Mouse (Mus musculus): ENCODE measurements at regions not wholly inside any gene's neighbourhood (a gene's known extent, or its start where the extent isn't known, plus 50 kb on each side); places are given as distances from the start of the nearest gene placed in this dataset.

DNA sequence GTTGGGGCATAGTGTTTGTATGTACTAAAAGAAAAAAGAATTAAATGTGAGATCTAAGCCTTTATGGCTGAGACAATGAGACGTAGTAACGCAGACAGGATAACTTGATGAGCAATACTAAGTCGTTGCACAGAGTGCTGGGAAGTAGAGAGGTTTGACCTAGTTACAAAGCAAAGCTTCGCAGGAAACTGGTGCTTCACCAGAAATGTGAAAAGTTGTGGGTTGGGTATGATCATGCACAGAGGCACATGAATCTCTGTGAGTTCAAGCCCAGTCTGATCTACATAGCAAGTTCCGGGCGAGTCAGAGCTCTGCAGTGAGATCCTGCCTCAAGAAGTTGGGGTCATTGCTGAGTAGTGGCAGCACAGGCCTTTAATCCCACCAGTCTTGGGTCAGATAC lies 65.3 kb upstream of the Jmy start:
- no peaks in the 10 kb centered on the region for H3K9me3 ChIP-seq
- no peaks in the 10 kb centered on the region for H3K27me3 ChIP-seq (ENCODE audit: insufficient read depth, poor library complexity, severe bottlenecking)
- no peak overlapping the region for H3K27ac ChIP-seq
- no peak overlapping the region for H3K4me3 ChIP-seq
- DNase-seq (ENCODE audit: low spot score), result peak; percentile 53
- no peaks in the 10 kb centered on the region for H3K4me1 ChIP-seq
- no peaks in the 10 kb centered on the region for H3K36me3 ChIP-seq
- 87% methylated on average over 6 of the region's 6 CpGs for WGBS

DNA sequence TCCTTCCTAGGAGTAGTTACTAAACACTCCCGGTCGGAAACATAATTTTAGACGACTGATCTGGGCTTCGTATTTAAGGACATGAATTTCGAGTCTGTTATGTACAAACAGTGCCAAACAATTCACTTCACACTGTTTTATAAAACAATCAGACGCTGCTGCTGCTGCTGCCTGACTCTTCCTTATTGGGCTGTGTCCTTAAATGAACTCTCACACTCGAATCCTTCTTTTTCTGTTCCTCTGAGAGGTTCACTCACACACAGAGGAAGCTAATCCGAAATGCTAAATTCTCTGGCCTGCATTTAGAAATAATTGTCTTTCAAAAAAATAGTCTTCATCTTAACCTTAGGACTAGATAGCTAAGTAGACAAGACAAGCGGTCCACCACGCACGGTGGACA lies 64.5 kb upstream of the Jmy start:
- peak; percentile 2 for DNase-seq (ENCODE audit: low spot score)
- Histone ChIP-seq H3K27me3 (ENCODE audit: insufficient read depth, poor library complexity, severe bottlenecking) (no peaks in the 10 kb centered on the region), H3K9me3 (no peaks in the 10 kb centered on the region), H3K27ac (no peak overlapping the region), H3K4me3 (no peak overlapping the region), H3K4me1 (no peaks in the 10 kb centered on the region), H3K36me3 (no peaks in the 10 kb centered on the region)
- 81% methylated on average over 11 of the region's 11 CpGs for WGBS

DNA sequence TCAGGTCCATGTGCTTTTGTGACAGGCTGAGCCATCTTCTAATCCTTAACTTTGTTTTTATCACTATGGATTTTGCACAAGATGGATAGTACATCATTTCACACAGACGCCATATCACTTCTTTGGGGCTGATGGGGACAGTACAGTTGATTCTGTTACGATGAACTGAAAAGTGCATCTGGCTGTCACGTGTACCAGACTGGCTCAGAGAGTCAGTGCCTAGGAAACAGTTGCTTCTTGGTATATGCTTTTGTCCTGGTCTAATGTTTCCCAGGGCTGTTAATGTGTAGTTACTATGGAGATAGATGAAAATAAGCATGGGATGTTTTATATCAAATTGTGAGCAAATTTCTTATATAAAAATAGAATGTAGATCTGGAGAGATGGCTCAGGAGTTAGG lies 60.7 kb upstream of the Jmy start:
- no peak overlapping the region for H3K4me3 ChIP-seq
- H3K36me3 ChIP-seq, result no peaks in the 10 kb centered on the region
- DNase-seq (ENCODE audit: low spot score), result no peak
- H3K27ac ChIP-seq, result no peak overlapping the region
- 86% methylated on average over 3 of the region's 3 CpGs for WGBS
- H3K4me1 ChIP-seq, result no peaks in the 10 kb centered on the region
- no peaks in the 10 kb centered on the region for H3K27me3 ChIP-seq (ENCODE audit: insufficient read depth, poor library complexity, severe bottlenecking)
- H3K9me3 ChIP-seq, result no peaks in the 10 kb centered on the region

DNA sequence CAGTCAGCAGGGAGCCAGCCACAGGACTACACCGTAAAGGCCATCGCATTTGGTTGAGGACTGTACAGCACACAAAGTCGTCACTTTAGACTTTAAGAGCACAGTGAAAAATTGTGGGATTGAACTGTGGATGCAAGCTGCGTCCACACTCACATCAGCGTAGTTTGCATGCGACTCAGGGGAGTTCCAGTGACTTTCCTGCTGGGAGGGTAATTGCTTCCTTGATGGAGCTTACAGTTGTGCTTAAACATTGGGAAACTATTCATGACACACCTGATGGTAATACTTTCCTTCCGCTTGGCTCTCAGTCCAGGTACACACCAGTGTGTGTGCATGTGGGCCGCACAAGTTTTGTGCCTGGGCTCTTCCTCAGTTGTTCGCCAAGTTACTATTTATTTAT lies 59.0 kb upstream of the Jmy start:
- peak; percentile 43 for DNase-seq (ENCODE audit: low spot score)
- no peaks in the 10 kb centered on the region for H3K4me1 ChIP-seq
- WGBS, result 85% methylated on average over 9 of the region's 9 CpGs
- H3K27me3 ChIP-seq (ENCODE audit: insufficient read depth, poor library complexity, severe bottlenecking), result no peaks in the 10 kb centered on the region
- H3K27ac ChIP-seq, result no peak overlapping the region
- no peak overlapping the region for H3K4me3 ChIP-seq
- no peaks in the 10 kb centered on the region for H3K36me3 ChIP-seq
- no peaks in the 10 kb centered on the region for H3K9me3 ChIP-seq

DNA sequence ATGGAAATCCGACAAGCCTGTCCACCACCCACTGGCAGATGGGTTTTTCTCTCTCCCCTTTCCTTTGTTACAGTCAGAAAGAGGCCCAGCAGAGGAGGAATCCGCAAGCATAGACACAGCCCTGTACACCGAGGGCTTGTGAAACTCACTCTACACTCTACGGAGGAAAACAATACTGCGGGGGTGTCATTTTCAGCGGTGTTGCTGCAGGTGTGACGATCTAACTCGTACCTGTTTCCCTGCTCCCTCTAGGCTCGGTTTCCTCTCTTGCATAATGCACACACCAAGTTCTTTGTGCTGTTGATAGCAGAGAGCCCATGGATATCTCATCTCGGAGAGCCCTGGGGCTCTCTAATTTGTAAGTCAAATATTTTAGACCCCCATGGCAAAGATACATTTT lies 56.5 kb upstream of the Jmy start:
- WGBS, result 70% methylated on average over 10 of the region's 10 CpGs
- DNase-seq (ENCODE audit: low spot score), result peak; percentile 61
- no peaks in the 10 kb centered on the region for H3K27me3 ChIP-seq (ENCODE audit: insufficient read depth, poor library complexity, severe bottlenecking)
- peaks cover 4% of the 10 kb centered on the region; the same call in 1 of the 2 replicates for H3K4me1 ChIP-seq
- H3K27ac ChIP-seq, result no peak overlapping the region
- no peak overlapping the region for H3K4me3 ChIP-seq
- no peaks in the 10 kb centered on the region for H3K36me3 ChIP-seq
- no peaks in the 10 kb centered on the region for H3K9me3 ChIP-seq

DNA sequence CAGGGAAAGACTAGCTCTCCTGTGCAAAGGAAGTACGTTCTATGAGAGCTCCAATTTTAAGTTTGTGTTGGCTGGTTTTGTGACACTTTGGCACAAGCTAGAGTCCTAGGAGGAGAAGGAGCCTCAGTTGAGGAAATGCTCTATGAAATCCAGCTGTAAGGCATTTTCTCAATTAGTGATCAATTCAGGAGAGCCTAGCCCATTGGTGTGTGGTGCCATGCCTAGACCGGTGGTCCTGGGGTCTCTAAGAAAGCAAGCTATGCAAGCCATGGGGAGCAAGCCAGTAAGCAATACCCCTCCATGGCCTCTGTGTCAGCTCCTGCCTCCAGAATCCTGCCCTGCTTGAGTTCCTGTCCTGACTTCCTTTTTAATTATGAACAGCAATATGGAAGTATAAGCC lies 55.3 kb upstream of the Jmy start:
- Histone ChIP-seq H3K36me3 (no peaks in the 10 kb centered on the region), H3K4me1 (peaks cover 4% of the 10 kb centered on the region; the same call in 1 of the 2 replicates), H3K9me3 (no peaks in the 10 kb centered on the region), H3K27ac (no peak overlapping the region), H3K4me3 (no peak overlapping the region), H3K27me3 (ENCODE audit: insufficient read depth, poor library complexity, severe bottlenecking) (no peaks in the 10 kb centered on the region)
- 92% methylated on average over 2 of the region's 2 CpGs for WGBS
- DNase-seq (ENCODE audit: low spot score), result peak; percentile 52

DNA sequence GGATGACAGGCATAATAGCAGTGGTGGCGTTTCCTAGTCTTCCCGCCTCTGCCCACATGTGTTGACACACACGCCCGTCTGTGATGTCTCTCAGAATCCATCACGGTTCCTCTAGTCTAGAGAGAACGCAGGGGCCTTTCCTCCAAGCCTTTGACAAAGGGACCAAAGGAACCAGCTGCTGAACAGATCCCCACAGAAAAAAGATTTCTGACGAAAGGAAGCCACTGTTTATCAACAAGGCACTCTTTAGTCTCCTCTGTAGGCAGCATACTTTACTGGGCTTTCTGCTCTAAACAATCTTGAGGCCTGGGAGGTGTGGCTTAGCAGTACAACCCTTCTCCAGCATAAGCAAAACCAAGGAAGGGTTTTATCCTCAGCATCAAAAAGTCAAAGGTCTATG lies 54.3 kb upstream of the Jmy start:
- no peaks in the 10 kb centered on the region for H3K27me3 ChIP-seq (ENCODE audit: insufficient read depth, poor library complexity, severe bottlenecking)
- H3K9me3 ChIP-seq, result no peaks in the 10 kb centered on the region
- H3K27ac ChIP-seq, result no peak overlapping the region
- 52% methylated on average over 7 of the region's 7 CpGs for WGBS
- H3K4me1 ChIP-seq, result peaks cover 4% of the 10 kb centered on the region; the same call in 1 of the 2 replicates
- H3K4me3 ChIP-seq, result no peak overlapping the region
- no peak for DNase-seq (ENCODE audit: low spot score)
- no peaks in the 10 kb centered on the region for H3K36me3 ChIP-seq

DNA sequence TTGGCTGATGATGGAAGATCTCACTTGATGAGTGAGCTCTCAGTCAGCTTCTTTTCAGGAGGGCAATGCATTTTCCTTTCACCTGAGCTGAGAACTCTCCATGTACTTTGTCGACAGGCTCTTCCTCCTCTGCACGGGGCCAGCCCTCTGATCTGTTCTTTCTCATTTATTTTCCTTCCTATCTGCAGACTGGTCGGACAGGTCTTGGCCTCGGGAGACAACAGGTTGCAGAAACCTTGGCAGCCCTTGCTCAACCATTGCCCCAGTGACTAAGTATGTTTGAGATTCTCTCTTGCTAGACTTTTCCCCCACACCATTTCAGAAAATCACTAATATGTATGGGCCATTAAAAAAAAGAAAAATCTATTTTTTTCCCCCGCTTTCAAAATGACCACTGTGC lies 53.7 kb upstream of the Jmy start:
- WGBS, result 51% methylated on average over 5 of the region's 5 CpGs
- H3K4me3 ChIP-seq, result no peak overlapping the region
- H3K36me3 ChIP-seq, result no peaks in the 10 kb centered on the region
- H3K27me3 ChIP-seq (ENCODE audit: insufficient read depth, poor library complexity, severe bottlenecking), result no peaks in the 10 kb centered on the region
- no peak for DNase-seq (ENCODE audit: low spot score)
- no peaks in the 10 kb centered on the region for H3K9me3 ChIP-seq
- H3K27ac ChIP-seq, result no peak overlapping the region
- H3K4me1 ChIP-seq, result peaks cover 4% of the 10 kb centered on the region; the same call in 1 of the 2 replicates

DNA sequence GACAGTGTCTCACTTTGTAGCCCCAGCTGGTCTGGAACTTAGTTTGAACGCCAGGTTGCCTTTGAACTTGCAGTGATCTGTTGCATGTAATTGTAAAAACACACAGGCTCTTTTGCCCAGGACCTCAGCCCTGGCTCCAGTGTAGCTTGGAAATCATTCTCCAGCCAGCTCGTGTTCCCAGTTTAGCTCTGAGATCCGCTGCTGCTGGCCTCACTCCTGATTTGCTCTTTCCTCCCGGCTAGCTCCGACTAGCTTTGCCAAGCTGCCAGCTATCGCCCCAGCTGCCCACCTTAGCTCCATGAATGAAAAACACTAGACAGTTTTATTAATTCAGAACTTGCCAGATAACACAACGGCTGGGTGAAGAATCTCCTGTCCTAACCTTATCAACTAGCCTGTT lies 50.7 kb upstream of the Jmy start:
- WGBS, result 70% methylated on average over 7 of the region's 7 CpGs
- Histone ChIP-seq H3K27ac (no peak overlapping the region), H3K9me3 (no peaks in the 10 kb centered on the region), H3K4me1 (peaks cover 4% of the 10 kb centered on the region; the same call in 1 of the 2 replicates), H3K36me3 (no peaks in the 10 kb centered on the region), H3K27me3 (ENCODE audit: insufficient read depth, poor library complexity, severe bottlenecking) (no peaks in the 10 kb centered on the region), H3K4me3 (no peak overlapping the region)
- DNase-seq (ENCODE audit: low spot score), result no peak
